Mouse (Mus musculus) hindlimb bud, embryonic 11.5 days (tissue): ENCODE measurements around the gene Ctdspl2.
"Not testable (repeated sequence)": the region's sequence is repeated elsewhere in the genome, so short reads cannot be mapped to it uniquely, and the experiment has no call there.

ENCODE experiments used
- DNase-seq: peaks from one replicate; pipeline ENCODE4 v3.0.0-alpha.2; 2012; ENCODE audit warnings: low read depth, low spot score; ENCODE audit errors: extremely low spot score

The Ctdspl2 gene

DNA sequence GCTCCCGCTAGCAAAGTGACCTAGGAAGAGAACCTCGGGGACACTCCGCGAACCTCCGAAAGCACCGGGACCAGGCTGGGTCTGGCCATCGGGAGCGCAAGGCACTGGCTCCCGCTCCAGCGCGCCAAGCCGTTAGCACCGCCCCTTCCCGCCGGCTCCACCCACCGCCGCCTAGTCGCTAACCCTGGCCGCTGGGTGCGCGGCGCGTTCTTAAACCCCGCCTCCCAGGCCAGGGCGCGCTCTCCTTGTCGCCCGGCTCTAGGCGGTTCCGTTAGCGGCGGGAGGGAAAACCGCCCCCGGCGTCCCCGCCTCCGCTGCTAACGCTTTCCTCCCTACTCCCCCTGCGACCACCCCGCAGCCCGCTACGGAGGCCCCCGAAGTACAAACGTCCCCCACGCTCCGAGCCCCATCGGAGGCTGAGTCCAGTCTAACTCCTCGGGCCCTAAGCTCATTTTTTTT is at the start of gene Ctdspl2, which contains the start of gene Mageb3:
Gene Ctdspl2 (plus strand): TSS at position 237 of the 459 bp plus-strand sequence.
Gene Mageb3 (minus strand): TSS at position 328 of the 459 bp plus-strand sequence.
- DNase-seq = peak; percentile 79

DNA sequence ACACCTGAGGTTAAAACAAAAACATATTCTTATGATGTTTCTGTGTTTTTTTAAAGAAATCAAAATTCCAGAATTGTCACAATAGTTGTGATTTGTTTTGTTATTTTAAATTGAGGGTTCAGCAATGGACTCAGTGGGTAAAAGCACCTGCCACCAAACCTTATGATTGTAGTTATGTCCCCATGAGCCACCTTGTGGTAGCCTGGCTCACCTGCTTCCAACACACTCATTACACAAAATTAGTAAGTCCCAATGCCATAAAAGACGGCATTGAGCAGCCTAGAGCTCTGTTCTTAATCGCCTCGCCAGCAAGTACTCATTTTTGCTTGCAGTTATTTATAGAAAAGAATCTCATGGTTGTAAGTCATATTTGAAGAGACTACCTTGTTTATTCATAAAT is 45.8 kb upstream of the Ctdspl2 start:
- no peak for DNase-seq

DNA sequence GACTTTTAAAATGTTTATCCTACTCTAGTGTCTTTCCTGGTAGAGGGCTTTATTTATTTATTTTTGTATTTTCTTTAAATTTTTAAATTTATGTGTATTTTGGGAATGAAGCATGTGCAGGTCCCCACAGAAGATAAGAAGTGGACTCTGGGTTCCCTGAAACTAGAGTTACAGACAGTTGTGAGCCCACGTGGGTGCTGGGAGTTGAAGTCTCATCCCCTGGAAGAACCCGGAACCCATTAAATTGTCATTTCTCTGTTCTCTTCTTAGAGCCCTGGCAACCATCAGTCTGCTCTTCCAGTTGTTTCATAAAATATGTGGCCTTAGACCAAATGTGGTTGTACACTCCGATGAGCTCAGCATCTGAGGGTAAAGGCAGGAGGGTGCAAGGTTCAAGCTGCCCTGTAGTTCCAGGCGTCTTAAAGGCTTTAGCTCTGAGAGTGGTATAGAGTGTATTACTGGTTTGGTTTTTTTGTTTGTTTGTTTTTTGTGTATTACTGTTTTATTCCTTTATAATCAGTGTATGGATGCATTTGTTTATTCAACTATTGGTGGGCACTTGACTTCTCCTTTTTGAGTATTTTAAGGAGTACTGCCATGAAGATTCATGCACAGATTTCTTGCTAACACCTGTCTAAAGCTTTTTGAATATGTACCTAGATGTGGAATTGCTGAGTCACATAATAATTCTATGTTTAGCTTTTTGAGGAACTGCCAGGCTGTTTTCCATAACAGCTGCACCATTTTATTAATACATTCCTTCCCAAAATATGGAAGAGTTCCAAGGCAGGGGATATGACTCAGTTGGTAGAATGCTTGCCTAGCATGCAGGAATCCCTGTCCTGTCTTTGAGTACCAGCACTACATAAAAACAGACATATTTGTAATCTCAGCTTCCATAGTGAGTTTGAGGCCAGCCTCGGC is 39.5 kb upstream of the Ctdspl2 start:
- DNase-seq = no peak

DNA sequence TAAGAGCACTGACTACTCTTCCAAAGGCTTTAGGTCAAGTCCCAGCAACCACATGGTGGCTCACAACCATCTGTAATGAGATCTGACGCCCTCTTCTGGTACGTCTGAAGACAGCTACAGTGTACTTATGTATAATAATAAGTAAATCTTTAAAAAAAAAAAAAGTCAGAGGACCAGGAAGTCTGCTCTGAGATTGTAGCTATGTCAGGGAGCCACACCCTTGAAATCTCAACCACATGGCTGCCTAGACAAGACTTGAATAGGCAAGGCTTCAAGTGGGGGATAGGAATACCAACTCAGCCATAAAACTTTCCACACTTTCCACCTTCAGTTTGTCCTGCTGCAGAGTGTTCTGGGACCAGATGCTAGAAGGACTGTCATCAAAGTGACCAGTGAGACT is 18.2 kb upstream of the Ctdspl2 start:
- DNase-seq = not testable (repeated sequence)

DNA sequence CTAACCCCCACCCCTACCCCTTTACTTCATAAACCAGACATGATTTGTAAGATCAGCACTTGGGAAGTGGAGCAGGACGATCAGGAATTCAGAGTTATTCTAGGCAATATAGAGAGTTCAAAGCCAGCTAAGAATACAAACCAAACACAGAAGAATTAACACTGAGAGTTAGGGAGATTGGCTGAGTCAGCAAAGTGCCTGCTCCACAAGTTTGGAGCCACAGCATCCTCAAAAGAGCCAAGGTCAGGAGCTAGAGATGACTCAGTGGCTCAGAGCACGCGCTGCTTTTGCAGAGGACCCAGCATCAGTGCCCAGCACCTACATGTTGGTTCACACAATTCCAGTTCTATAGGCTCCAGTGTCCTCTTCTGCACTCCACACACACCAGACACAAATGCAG is 12.4 kb upstream of the Ctdspl2 start:
- DNase-seq = no peak

DNA sequence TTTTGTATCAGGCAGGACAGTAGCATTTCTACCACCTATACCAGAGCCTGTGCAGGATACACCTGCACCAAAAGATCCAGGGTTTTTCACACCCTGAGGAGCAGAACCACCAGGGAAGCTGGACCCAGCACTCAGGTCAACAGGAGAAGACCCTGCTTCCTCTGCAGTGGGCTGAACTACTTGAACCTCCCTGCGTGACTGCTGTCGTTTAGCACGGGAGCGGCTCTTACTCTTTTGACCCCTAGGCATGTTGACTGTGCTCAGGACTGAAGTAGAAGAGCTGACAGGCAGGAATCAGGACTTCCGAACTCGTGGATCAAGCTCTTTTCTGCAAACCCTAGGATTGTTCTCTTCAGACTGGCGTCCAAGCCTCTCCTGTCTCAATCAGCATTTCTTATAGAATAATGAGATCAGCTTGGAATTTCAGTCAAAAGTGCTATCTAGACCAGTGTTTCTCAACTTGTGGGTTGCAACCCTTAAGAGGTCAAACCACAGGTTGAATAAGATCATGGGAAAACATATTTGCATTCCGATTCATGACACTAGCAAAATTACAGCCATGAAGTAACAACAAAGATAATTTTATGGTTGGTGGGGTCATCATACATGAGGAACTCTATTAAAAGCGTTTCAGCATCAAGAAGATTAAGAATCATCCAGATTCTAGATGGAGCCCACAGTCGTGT is 687 bp upstream of the Ctdspl2 start:
- no peak for DNase-seq

DNA sequence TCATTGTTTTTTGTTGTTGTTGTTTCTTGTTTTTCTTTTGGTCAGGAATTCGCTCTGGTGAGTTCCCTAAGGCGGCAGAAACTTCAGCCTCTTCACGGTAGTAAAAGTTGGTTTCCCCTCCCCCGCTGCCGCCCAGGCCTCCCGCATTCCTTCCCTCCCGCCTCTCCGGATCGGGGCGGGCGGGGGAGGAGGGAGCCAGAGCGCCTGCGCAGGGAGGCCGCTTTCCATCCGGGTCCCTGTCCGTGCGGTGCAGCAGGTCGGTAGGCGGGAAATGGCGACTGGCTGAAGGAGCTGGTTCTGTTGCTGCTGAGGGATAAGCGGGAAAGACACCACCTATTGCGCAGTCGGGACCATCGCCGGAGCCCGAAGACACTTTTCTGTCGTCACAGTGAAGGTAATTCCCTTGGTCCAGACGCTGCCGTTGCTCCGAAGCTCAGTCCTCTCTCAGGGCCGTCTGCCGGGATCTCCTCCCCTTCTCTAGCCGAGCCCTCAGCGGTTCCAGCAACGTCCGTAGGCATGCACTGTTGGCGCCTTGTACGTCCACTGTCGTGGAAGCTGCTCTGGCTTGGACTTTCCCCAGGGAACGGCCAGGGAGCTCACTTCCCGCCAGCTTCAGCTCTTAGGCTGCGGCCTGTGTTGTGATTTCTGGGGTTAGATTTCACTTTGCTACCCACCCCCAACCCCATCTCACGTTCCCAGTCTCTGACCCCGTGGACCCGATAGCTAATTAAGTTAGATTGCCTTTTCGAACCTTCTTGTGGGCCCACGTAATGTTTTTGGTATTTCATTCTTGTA is 620 bp downstream of the Ctdspl2 start:
- DNase-seq = peak; percentile 26

DNA sequence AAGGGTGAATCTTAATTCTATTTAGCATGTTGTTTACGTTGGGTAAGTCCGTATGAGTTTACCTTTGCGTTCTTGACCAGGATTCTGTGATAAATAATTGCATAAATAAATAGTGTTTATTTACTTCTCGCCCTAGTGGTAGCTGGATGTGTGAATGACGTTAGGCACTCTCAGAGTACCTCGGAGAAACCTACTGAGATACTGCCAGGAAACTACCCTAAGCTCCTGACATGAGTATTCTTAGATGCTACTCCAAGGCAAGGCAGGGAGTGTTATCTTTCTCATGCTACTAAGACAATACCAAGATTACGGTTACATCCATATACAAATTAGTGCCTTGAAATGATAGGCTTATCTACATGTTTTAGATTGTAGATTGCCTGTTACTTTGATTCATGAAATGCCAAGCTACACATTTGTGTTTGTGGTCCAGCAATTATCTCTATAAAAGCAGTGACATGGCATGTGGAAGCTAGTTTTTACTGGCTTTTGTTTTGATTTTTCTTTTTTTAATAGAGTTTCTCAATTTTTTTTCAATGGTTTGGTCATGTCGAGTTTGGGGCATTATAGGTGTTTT is 1.5 kb downstream of the Ctdspl2 start:
- DNase-seq = no peak

DNA sequence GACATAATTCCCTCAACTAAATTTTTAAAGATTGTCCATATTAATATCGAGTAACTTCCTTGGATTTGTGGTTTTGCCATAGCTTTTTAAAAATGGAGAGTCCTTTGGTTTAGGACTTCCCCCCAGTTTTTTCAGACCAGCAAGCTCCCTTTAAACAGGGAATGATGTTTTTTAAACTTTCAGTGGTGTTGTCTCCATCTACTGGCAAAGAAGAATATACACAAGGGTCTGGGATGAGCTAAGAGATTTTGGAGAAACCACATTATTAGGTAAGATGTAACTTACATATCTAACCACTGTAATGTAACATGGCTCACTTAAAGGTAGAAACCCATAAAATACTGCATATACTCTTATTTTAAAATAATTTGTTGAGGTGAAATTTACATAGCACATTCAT is 39.9 kb downstream of the Ctdspl2 start:
- DNase-seq = no peak

DNA sequence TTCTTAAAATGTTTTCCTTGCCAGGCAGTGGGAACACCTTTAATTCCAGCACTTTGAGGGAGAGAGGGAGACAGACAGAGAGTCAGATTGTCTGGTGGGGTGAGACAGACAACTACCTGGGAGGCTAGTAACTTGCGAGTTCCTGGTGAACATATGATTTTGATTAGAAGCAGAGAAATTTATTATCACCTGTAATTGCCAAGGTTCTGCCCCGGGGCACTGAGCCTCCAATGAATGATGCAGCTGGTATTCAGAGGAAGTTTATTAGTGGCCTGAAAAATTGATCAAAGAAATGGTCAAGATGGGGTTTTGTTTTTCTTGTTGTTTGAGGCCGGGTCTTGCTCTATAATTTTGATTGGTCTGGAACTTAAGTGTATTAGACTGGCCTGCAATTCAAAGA is 53.0 kb downstream of the Ctdspl2 start:
- no peak for DNase-seq

DNA sequence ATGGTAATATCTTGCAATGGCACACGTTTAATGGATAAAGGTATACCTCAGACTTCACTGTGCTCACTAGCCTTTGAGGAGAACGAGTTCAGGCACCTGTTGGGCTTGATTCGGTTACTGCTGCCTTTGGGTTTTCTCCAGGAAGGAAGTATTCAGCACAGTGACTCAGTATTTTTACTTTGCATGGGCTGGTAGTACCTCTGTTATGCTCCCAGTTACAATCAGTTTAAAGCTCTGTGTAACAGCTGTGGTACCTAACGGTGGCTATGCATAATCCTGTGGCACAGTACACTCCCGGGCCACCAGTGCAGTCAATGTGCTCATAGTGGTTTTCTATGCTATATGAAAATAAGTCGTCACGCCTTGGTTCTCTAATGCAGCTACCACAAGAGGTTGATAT is 55.6 kb downstream of the Ctdspl2 start:
- no peak for DNase-seq

DNA sequence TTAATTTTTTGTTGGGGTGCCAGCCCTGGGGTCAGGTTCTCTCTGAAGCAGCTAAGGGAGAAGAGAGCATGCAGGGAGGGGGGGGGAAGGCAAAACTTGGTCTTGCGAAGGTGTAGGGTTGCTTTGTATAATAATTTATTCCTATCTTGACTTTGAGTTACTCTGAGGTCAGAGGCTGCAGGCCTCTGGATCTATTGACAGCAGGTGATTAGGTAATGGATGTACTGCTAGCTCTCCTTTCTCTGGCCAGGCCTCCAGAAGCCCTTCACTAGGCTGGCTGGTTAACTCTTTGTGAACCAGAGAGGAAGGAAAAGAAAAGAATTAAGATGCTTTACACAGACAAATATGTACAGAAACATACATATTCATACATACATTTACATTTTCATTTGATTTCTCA is 62.9 kb downstream of the Ctdspl2 start:
- DNase-seq = no peak

DNA sequence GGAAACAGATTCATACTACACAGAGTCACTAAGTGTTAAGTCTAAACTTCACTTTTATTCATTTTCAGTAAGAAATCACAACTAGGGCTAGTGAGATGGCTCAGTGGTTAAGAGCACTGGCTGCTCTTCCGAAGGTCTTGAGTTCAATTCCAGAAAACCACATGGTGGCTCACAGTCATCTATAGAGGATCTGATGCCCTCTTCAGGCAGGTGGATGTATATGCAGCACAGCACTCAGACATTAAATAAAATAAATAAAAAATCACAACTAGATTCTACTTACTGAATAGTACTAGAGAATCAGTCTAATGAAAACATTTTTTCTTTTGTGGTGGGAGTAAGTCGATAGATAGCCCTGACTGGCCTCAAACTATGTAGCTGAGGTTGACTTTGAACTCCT is 66.5 kb downstream of the Ctdspl2 start:
- DNase-seq = no peak

DNA sequence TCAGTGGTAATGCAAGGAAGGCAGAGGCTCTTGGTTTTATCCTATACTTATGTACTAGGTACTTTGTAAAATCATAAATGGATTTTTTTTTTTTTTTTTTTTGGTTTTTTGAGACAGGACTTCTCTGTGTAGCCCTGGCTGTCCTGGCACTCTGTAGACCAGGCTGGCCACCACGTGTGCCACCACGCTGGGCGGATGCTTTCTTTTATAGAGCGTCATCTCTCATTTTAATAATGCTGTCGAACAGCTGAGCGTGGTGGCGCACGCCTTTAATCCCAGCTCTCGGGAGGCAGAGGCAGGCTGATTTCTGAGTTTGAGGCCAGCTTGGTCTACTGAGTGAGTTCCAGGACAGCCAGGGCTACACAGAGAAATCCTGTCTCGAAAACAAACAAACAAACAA is 71.3 kb downstream of the Ctdspl2 start:
- not testable (repeated sequence) for DNase-seq

DNA sequence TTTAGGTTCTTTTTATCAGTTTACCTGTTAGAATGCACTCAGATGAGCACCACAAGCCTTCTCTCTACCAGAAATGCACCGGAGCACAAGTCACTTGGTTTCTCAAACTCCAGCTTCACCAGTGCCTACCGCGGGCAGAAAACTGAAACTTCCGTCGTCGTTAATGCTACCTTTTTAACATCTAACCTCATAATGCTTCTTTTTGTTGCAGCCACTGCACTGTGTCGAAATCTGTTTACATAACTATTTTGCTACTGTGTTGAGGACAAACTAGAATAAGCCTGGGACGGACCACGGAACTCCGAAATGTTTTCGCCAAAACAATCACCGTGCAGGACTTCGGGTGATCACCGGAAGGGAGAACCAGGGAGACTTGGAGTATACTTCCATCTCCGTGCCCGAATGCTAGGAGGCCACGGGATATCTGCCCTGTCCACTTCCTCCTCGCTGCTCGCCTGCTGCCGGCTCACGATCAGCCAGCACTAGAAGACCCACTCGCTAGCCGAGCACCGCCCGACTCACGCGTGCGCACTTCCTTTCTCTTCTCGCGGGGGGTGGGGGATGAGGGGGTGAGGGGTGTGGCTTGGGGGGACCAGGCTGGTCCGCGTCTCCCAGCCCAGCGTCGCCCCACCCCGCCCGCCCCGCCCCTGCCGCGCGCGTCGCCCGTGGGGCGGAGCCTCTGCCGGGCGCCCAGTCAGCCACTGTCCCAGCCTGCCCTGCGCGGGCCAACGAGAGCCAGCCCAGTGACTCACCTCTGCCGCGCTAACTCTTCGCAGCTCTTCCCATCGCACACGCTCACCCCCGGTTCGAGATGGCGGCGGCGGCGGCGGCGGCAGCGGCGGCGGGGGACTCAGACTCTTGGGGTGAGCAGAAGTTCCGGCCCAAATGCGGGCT is 72.3 kb downstream of the Ctdspl2 start, which contains the start of gene Eif3j1:
Gene Eif3j1 (plus strand): TSS at position 685 of the 894 bp plus-strand sequence.
- peak; percentile 35 for DNase-seq

DNA sequence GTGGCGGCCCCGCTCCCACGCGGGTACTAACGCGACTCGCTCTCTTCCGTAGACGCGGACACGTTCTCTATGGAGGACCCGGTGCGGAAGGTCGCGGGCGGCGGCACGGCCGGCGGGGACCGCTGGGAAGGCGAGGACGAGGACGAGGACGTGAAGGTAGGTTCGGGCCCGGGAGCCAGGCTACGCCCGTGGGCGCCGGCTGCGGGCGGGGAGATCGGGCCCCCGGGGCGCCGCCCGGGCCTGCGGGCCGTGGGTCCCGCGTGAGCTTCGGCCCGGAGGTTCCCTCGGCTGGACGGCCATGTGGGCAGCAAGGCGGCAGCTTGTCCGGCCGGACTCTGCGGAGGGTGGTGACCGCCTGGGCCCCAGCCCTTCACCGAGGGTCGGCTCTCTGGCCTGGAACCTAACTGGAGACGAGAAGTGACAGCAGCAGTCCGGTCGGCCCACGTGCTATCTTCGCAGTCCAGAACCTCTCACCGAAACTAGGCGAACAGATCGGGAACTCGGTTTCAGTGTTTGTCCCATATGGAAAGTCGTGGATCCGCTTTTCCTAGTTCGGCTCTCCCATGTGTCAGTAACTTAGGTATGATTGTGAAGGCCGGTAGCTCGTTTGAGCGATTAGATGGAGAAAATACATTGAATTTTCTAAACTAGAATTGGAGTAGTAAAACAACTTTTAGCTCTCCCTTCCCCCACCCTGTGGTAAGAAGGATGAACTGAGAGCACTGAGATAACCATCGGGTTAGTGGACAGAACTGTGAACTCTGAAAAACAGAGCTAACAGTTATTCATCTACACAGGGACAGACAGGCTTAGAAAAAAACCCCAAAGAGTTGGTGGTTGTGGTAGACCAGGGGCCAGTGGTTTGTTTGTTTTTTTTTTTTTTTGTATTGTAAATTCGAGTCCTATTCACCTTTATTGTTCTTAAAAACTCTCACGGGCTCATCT is 73.2 kb downstream of the Ctdspl2 start:
- no peak for DNase-seq

DNA sequence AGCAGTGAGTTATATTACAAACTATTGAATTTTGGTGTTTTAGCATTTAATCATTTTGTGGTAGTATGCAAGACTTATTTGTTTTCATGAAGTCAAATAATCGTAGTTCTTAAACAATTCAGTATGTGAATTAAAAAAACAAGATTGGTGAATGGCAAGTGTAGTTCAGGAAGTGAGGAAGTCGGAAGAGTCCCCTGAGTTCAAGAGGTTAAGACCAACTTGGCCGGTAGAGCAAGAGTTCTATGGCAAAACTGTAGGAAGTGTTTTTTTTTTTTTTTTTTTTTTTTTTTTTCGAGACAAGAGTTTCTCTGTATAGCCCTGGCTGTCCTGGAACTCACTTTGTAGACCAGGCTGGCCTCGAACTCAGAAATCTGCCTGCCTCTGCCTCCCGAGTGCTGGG is 76.2 kb downstream of the Ctdspl2 start:
- DNase-seq = no peak

DNA sequence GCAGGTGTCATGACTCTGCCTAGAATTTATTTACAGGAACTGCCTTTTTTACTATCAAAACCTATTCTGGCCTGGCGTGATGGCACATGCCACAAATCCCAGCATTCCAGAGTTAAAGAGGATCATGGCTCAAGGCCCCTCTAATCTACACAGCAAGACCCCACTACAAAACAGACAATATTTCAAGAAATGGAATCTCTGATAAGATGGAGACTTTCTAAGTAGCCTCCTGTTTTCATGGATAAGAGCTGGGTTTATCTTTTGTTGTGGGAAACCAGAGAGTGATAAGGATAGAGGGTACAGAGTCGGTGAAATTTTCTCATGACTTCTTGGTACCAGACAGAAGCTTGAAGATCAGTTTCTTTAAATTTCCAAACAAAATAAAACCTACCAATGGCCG is 80.3 kb downstream of the Ctdspl2 start:
- DNase-seq = no peak

DNA sequence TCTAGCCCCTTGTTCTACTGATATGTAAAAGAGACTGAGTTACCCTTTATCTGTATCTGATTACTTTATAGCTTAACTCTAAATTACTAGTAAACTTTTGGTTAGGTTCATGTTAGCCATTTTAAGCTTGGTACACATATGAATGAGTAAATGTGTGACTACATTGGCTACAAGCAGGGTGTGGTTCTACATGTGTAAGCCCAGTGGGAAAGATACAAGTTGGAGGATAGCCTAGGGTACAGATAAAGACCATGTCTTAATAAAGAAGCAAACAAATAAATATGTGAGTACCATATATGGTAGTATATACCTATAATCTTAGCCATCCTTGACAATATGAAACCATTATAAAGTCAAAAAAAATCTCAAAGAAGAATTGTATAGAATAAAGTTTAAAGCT is 88.1 kb downstream of the Ctdspl2 start:
- DNase-seq = no peak
